1 mouse cellular context compared by ENCODE assay signal in genomic region chr2:164417198-164417597, GRCm38 (mm10).
TF ChIP-seq lines count a peak whose summit lies in the region.

No protein-coding gene starts in this region.

TF ChIP-seq in CH12.LX, 34 proteins besides CTCF, POLR2A, EP300 and RAD21:
- no peak for TF ChIP-seq MEF2A (IDR thresholded peaks at IDR 0.05; ENCODE audit: borderline replicate concordance, low read depth, low read length)
- peak; percentile 100 for TF ChIP-seq ZNF384 (IDR thresholded peaks at IDR 0.05; ENCODE audit: low read depth, low read length)
- peak; percentile 86 for TF ChIP-seq ZC3H11A (IDR thresholded peaks at IDR 0.05; ENCODE audit: low read depth, low read length)
- peak; percentile 90 for TF ChIP-seq SMC3 (IDR thresholded peaks at IDR 0.05; ENCODE audit: low read depth, low read length)
- TF ChIP-seq PAX5 (IDR thresholded peaks at IDR 0.05; ENCODE audit: low read length) = no peak
- TF ChIP-seq GABPA (IDR thresholded peaks at IDR 0.05; ENCODE audit: insufficient replicate concordance, low read depth, low read length) = no peak
- no peak for TF ChIP-seq ZMIZ1 (IDR thresholded peaks at IDR 0.05; ENCODE audit: low read depth, low read length)
- no peak for TF ChIP-seq JUN (IDR thresholded peaks at IDR 0.05; ENCODE audit: insufficient read depth, low read depth, low read length)
- no peak for TF ChIP-seq NRF1 (IDR thresholded peaks at IDR 0.05; ENCODE audit: low read depth, low read length)
- no peak for TF ChIP-seq USF1 (IDR thresholded peaks at IDR 0.05; ENCODE audit: low read depth, low read length)
- 0 out of 2 replicates have a peak, but pooled peaks have one; percentile 23 for TF ChIP-seq JUND (conservative IDR thresholded peaks at IDR 0.05; ENCODE audit: low read depth, low read length)
- TF ChIP-seq NELFE (IDR thresholded peaks at IDR 0.05; ENCODE audit: low read depth, low read length) = peak; percentile 49; the same call in 1 of the 2 replicates
- TF ChIP-seq POLR2AphosphoS2 (IDR thresholded peaks at IDR 0.05; ENCODE audit: low read depth, low read length) = no peak
- peak; percentile 48; the same call in 1 of the 2 replicates for TF ChIP-seq MYC (IDR thresholded peaks at IDR 0.05; ENCODE audit: low read depth, low read length)
- TF ChIP-seq KAT2A (IDR thresholded peaks at IDR 0.05; ENCODE audit: insufficient replicate concordance, low read length) = no peak
- TF ChIP-seq IRF4 (IDR thresholded peaks at IDR 0.05; ENCODE audit: low read depth, low read length) = peak; percentile 10; the same call in 1 of the 2 replicates
- peak; percentile 58 for TF ChIP-seq SIN3A (IDR thresholded peaks at IDR 0.05; ENCODE audit: low read length)
